Mouse (Mus musculus): ENCODE data around the gene Ftsj3. TPM values are rescaled to one million over a fixed set of nuclear protein-coding genes. Genes with fewer than 3 reads are reported as not detected.
"Not testable (repeated sequence)": the region's sequence is repeated elsewhere in the genome, so short reads cannot be mapped to it uniquely, and the experiment has no call there.

The Ftsj3 gene
- total and polyA plus RNA-seq, 2 experiments: 13.8 to 20.7 TPM

DNA sequence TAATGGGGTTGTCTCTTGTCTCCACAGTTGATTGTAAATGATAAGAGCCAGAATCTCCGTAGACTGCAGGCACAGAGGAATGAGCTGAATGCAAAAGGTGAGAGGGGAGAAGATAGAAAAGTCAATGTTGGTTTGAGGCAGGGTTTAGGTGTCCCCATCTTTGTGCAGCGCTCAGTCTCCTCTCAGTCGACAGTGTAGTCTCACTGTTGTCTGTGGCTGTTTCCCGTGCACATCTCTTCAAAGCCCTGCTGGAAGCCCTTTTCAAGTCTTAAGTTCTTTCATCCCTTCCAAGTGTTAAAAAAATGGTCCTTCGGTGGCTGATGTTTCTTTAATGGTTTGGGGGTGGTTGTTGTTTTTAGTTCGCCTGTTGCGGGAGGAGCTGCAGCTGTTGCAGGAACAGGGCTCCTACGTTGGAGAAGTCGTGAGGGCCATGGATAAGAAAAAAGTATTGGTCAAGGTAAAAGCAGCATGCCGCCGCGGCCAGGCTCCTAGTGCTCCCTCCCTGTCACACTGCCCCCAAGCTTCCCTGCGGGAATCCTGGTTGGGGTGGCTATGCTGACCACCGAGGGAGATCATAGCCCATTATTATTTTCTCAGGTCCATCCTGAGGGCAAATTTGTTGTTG lies 5.1 kb upstream of the Ftsj3 start:
- 88% methylated on average over 14 of the region's 14 CpGs for WGBS
- Histone ChIP-seq H3K27ac (replicated peaks; ENCODE audit: insufficient read depth, low read depth, low read length) (no peak overlapping the region), H3K9ac (ENCODE audit: low read depth, low read length) (no peak overlapping the region), H3K79me2 (ENCODE audit: control insufficient read depth, insufficient read depth, low read length) (peaks cover 13% of the 10 kb centered on the region; the same call in 1 of the 2 replicates), H3K36me3 (ENCODE audit: control insufficient read depth, insufficient read depth, low read length) (peaks cover 38% of the 10 kb centered on the region), H3K27me3 (ENCODE audit: control insufficient read depth, insufficient read depth, low read length) (no peaks in the 10 kb centered on the region), H3K4me3 (ENCODE audit: insufficient read depth, low read depth, low read length) (no peak overlapping the region), H3K4me1 (ENCODE audit: control insufficient read depth, insufficient read depth, low read length) (peaks cover 2% of the 10 kb centered on the region; the same call in 1 of the 2 replicates)
- DNase-seq (ENCODE audit: extremely low read depth, low read depth, low spot score): no peak
- TF ChIP-seq POLR2A (IDR thresholded peaks at IDR 0.05; ENCODE audit: extremely low read depth, insufficient read depth, low read length) (no peak), CTCF (IDR thresholded peaks at IDR 0.05; ENCODE audit: low read depth, low read length) (no peak)

DNA sequence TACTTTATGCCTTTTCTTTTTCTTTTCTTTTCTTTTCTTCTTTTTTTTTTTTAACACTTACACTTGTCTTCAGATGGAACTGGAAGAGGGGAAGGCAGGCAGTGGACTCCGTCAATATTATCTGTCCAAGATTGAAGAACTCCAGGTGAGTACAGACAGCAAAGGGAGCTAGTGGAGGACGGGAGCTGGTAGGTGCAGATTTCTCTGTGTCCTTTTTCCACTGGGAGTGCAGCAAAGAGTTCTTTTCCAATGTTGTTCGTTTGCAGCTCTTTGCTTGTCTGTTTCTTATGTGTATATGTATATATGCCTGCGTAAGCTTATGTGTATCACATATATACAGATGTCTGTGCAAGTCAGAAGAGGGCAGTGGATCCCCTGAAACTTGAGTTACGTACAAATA lies 896 bp upstream of the Ftsj3 start:
- Histone ChIP-seq H3K27ac (replicated peaks; ENCODE audit: insufficient read depth, low read depth, low read length) (no peak overlapping the region), H3K79me2 (ENCODE audit: control insufficient read depth, insufficient read depth, low read length) (peaks cover 16% of the 10 kb centered on the region; the same call in 1 of the 2 replicates), H3K4me1 (ENCODE audit: control insufficient read depth, insufficient read depth, low read length) (peaks cover 6% of the 10 kb centered on the region), H3K9ac (ENCODE audit: low read depth, low read length) (peak overlapping the region; percentile 50), H3K4me3 (ENCODE audit: insufficient read depth, low read depth, low read length) (peak overlapping the region; percentile 69; the same call in 1 of the 2 replicates), H3K27me3 (ENCODE audit: control insufficient read depth, insufficient read depth, low read length) (no peaks in the 10 kb centered on the region), H3K36me3 (ENCODE audit: control insufficient read depth, insufficient read depth, low read length) (peaks cover 18% of the 10 kb centered on the region)
- no peak for TF ChIP-seq CTCF (IDR thresholded peaks at IDR 0.05; ENCODE audit: low read depth, low read length)
- no peak for TF ChIP-seq POLR2A (IDR thresholded peaks at IDR 0.05; ENCODE audit: extremely low read depth, insufficient read depth, low read length)
- DNase-seq (ENCODE audit: extremely low read depth, low read depth, low spot score): no peak
- 43% methylated on average over 5 of the region's 5 CpGs for WGBS

DNA sequence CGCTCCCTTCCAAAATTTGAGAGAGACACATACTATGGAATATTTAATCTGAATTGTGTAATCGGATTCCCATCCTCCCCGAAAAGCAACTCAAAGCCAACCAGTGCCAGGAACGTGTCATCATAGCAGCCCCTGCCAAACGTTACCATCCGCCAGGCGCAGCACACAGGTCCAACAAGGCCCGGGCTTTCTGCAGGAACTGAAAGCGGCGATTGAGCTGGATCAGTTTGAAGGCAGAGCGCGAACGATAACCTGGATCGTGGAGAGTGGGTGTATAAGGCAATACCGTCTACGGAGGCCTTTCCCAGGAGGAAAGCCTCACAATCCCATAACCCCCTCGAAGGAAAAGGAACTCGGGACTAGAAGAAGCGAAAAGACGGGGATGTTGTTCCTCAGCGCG lies 705 bp downstream of the Ftsj3 start:
- peaks cover 6% of the 10 kb centered on the region for H3K4me1 ChIP-seq (ENCODE audit: control insufficient read depth, insufficient read depth, low read length)
- peaks cover 16% of the 10 kb centered on the region; the same call in 1 of the 2 replicates for H3K79me2 ChIP-seq (ENCODE audit: control insufficient read depth, insufficient read depth, low read length)
- TF ChIP-seq POLR2A (IDR thresholded peaks at IDR 0.05; ENCODE audit: extremely low read depth, insufficient read depth, low read length): no peak
- no peak for TF ChIP-seq CTCF (IDR thresholded peaks at IDR 0.05; ENCODE audit: low read depth, low read length)
- peak overlapping the region; percentile 64 for H3K4me3 ChIP-seq (ENCODE audit: insufficient read depth, low read depth, low read length)
- no peaks in the 10 kb centered on the region for H3K27me3 ChIP-seq (ENCODE audit: control insufficient read depth, insufficient read depth, low read length)
- DNase-seq (ENCODE audit: extremely low read depth, low read depth, low spot score): peak; percentile 63
- H3K27ac ChIP-seq (replicated peaks; ENCODE audit: insufficient read depth, low read depth, low read length): peak overlapping the region; percentile 54
- WGBS: under 1% methylated on average over 22 of the region's 22 CpGs
- peaks cover 33% of the 10 kb centered on the region for H3K36me3 ChIP-seq (ENCODE audit: control insufficient read depth, insufficient read depth, low read length)
- peak overlapping the region; percentile 59 for H3K9ac ChIP-seq (ENCODE audit: low read depth, low read length)

DNA sequence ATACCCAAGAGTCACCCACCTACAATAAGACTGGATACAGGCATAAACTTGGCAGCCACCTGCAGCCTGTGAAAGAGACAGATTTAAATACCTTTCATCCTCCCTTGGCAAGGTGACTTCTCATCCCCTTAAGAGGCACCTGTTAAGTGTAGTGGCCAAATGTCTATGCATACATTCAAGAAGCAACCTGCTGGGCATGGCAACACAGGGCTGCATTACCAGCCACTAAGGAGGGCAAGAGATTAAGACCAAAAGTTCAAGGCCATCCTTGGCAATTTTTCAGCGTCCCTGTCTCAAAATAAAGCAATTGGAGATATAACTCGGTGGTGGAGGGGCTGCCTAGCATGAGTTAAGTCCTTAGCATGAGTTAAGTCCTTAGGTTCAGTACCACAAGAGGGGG lies 1.1 kb downstream of the Ftsj3 start:
- Histone ChIP-seq H3K9ac (ENCODE audit: low read depth, low read length) (peak overlapping the region; percentile 26; the same call in 1 of the 2 replicates), H3K36me3 (ENCODE audit: control insufficient read depth, insufficient read depth, low read length) (peaks cover 37% of the 10 kb centered on the region), H3K4me1 (ENCODE audit: control insufficient read depth, insufficient read depth, low read length) (peaks cover 8% of the 10 kb centered on the region), H3K27ac (replicated peaks; ENCODE audit: insufficient read depth, low read depth, low read length) (0 out of 2 replicates have a peak overlapping the region, but pooled peaks have one; percentile 16), H3K79me2 (ENCODE audit: control insufficient read depth, insufficient read depth, low read length) (peaks cover 16% of the 10 kb centered on the region; the same call in 1 of the 2 replicates), H3K27me3 (ENCODE audit: control insufficient read depth, insufficient read depth, low read length) (no peaks in the 10 kb centered on the region), H3K4me3 (ENCODE audit: insufficient read depth, low read depth, low read length) (peak overlapping the region; percentile 64; the same call in 1 of the 2 replicates)
- no peak for DNase-seq (ENCODE audit: extremely low read depth, low read depth, low spot score)
- TF ChIP-seq POLR2A (IDR thresholded peaks at IDR 0.05; ENCODE audit: extremely low read depth, insufficient read depth, low read length): no peak
- no peak for TF ChIP-seq CTCF (IDR thresholded peaks at IDR 0.05; ENCODE audit: low read depth, low read length)
- WGBS: 3% methylated on average over 2 of the region's 2 CpGs

DNA sequence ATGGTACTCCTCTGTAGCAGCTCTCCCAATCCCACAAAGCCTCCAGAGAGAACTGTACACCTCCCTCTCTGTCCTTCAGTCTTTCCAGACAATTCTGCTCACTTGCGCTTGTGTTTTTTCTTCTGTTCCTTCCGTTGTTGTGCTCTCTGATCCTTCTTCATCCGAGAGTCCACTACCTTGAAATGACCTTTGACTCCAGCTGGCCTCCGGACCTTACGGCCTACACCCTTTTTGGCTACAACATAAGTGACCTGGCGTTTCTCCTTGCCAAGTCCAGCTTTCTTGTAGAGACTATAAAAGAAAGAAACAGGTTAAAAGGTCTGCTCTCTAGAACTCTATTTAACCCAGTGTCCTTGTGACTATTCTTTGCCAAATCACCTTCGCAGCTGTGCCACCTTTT lies 6.6 kb downstream of the Ftsj3 start:
- WGBS: 25% methylated on average over 7 of the region's 7 CpGs
- Histone ChIP-seq H3K27me3 (ENCODE audit: control insufficient read depth, insufficient read depth, low read length) (no peaks in the 10 kb centered on the region), H3K27ac (replicated peaks; ENCODE audit: insufficient read depth, low read depth, low read length) (peak overlapping the region; percentile 60), H3K36me3 (ENCODE audit: control insufficient read depth, insufficient read depth, low read length) (peaks cover 72% of the 10 kb centered on the region), H3K4me1 (ENCODE audit: control insufficient read depth, insufficient read depth, low read length) (peaks cover 9% of the 10 kb centered on the region), H3K4me3 (ENCODE audit: insufficient read depth, low read depth, low read length) (no peak overlapping the region), H3K79me2 (ENCODE audit: control insufficient read depth, insufficient read depth, low read length) (no peaks in the 10 kb centered on the region), H3K9ac (ENCODE audit: low read depth, low read length) (no peak overlapping the region)
- TF ChIP-seq CTCF (IDR thresholded peaks at IDR 0.05; ENCODE audit: low read depth, low read length) (no peak), POLR2A (IDR thresholded peaks at IDR 0.05; ENCODE audit: extremely low read depth, insufficient read depth, low read length) (no peak)
- peak; percentile 90 for DNase-seq (ENCODE audit: extremely low read depth, low read depth, low spot score)

DNA sequence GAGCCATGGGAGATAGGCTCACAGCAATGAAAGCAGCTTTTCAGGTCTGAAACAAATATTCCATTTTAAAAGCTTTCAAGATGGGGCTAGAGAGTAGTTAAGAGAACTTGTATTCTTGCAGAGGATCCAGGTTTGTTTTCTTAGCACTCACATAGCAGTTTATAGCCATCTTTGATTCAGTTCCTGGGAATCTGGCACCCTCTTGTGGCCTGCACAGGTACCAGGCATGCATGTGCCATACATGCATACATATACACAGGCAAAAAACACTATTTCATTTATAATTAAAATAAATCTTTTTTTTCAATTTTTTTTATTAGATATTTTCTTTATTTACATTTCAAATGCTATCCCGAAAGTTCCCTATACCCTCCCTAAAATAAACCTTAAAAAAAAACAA lies 9.0 kb downstream of the Ftsj3 start:
- WGBS: 96% methylated on average over 1 of the region's 1 CpGs
- no peak for DNase-seq (ENCODE audit: extremely low read depth, low read depth, low spot score)
- no peaks in the 10 kb centered on the region for H3K79me2 ChIP-seq (ENCODE audit: control insufficient read depth, insufficient read depth, low read length)

DNA sequence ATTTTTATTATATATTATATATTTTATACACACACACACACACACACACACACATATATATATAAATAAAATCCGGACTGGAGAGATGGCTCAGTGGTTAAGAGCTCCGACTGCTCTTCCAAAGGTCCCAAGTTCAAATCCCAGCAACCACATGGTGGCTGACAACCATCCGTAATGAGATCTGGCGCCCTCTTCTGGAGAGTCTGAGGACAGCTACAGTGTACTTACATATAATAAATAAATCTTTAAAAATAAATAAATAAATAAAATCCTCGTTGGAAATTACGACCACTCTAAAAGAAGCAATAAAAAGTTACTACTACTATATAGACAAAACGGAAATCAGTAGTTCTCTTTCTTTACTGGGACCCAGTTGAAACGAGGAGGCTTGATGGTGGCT lies 21.9 kb downstream of the Ftsj3 start:
- peaks cover 57% of the 10 kb centered on the region for H3K36me3 ChIP-seq (ENCODE audit: control insufficient read depth, insufficient read depth, low read length)
- not testable (repeated sequence) for H3K4me3 ChIP-seq (ENCODE audit: insufficient read depth, low read depth, low read length); H3K4me1 ChIP-seq (ENCODE audit: control insufficient read depth, insufficient read depth, low read length); H3K27me3 ChIP-seq (ENCODE audit: control insufficient read depth, insufficient read depth, low read length); H3K27ac ChIP-seq (replicated peaks; ENCODE audit: insufficient read depth, low read depth, low read length); H3K79me2 ChIP-seq (ENCODE audit: control insufficient read depth, insufficient read depth, low read length); H3K9ac ChIP-seq (ENCODE audit: low read depth, low read length); DNase-seq (ENCODE audit: extremely low read depth, low read depth, low spot score)
- 86% methylated on average over 8 of the region's 8 CpGs for WGBS

More for the DNA sequence above, 9.0 kb downstream of the Ftsj3 start:
- no peak for TF ChIP-seq POLR2A (IDR thresholded peaks at IDR 0.05; ENCODE audit: extremely low read depth, insufficient read depth, low read length)
- TF ChIP-seq CTCF (IDR thresholded peaks at IDR 0.05; ENCODE audit: low read depth, low read length): peak; percentile 60; the same call in 1 of the 2 replicates
- Histone ChIP-seq H3K4me3 (ENCODE audit: insufficient read depth, low read depth, low read length) (no peak overlapping the region), H3K27ac (replicated peaks; ENCODE audit: insufficient read depth, low read depth, low read length) (no peak overlapping the region), H3K4me1 (ENCODE audit: control insufficient read depth, insufficient read depth, low read length) (peaks cover 9% of the 10 kb centered on the region), H3K27me3 (ENCODE audit: control insufficient read depth, insufficient read depth, low read length) (no peaks in the 10 kb centered on the region), H3K9ac (ENCODE audit: low read depth, low read length) (no peak overlapping the region), H3K36me3 (ENCODE audit: control insufficient read depth, insufficient read depth, low read length) (peaks cover 83% of the 10 kb centered on the region)

Data from liver, adult 2 months (tissue).